Mouse (Mus musculus): ENCODE data around the gene Leap2. TPM values are rescaled to one million over a fixed set of nuclear protein-coding genes. Genes with fewer than 3 reads are reported as not detected.
A peak's percentile ranks its signal among the peaks of the same experiment; 100 is the strongest.

Leap2 gene
- 0.34 and 0.37 TPM in 2 replicates for polyA plus RNA-seq (2015; fragmentation: Nextera tagmentation; extraction: Ambion mirVana)

GRCm38 (mm10) chr11:53423036-53423435 is at the start of gene Leap2:
TSS of gene Leap2 (minus strand) at chr11:53423170.
- H3K4me1 ChIP-seq (ENCODE audit: insufficient read depth, low read length) = no peaks in the 10 kb centered on the region
- H3K4me3 ChIP-seq (ENCODE audit: low read length) = no peak within 1 kb of the TSS
- no peak within 1 kb of the TSS for H3K9ac ChIP-seq (replicated peaks; ENCODE audit: low read length)
- H3K36me3 ChIP-seq (ENCODE audit: insufficient read depth, low read length) = peaks cover 14% of the 10 kb centered on the region
- no peaks in the 10 kb centered on the region for H3K9me3 ChIP-seq (ENCODE audit: low read length)
- no peak within 1 kb of the TSS for H3K4me2 ChIP-seq (replicated peaks; ENCODE audit: low read depth, low read length)
- WGBS = 83% methylated on average over 4 of the region's 4 CpGs
- H3K27ac ChIP-seq (ENCODE audit: low read length) = no peak within 1 kb of the TSS
- H3K27me3 ChIP-seq (ENCODE audit: insufficient read depth, low read length) = no peaks in the 10 kb centered on the region
- ATAC-seq (ENCODE audit: low FRiP score, low TSS enrichment) = no peak

- no peaks in the 10 kb centered on the region for H3K36me3 ChIP-seq (ENCODE audit: insufficient read depth, low read length)
- no peak overlapping the region for H3K27ac ChIP-seq (ENCODE audit: low read length)
- no peak overlapping the region for H3K9ac ChIP-seq (replicated peaks; ENCODE audit: low read length)
- H3K9me3 ChIP-seq (ENCODE audit: low read length) = no peaks in the 10 kb centered on the region
- 84% methylated on average over 3 of the region's 3 CpGs for WGBS
- ATAC-seq (ENCODE audit: low FRiP score, low TSS enrichment) = no peak
- peaks cover 8% of the 10 kb centered on the region; the same call in 1 of the 2 replicates for H3K4me1 ChIP-seq (ENCODE audit: insufficient read depth, low read length)
- H3K4me2 ChIP-seq (replicated peaks; ENCODE audit: low read depth, low read length) = no peak overlapping the region
- H3K4me3 ChIP-seq (ENCODE audit: low read length) = no peak overlapping the region
- H3K27me3 ChIP-seq (ENCODE audit: insufficient read depth, low read length) = peaks cover 65% of the 10 kb centered on the region
These were observed 49.7 kb upstream of the Leap2 start for GRCm38 (mm10) chr11:53472709-53473108.

GRCm38 (mm10) chr11:53469968-53470695 is 47.2 kb upstream of the Leap2 start, which contains the start of gene Gm9837:
TSS of gene Gm9837 (minus strand) at chr11:53470479.
- H3K36me3 ChIP-seq (ENCODE audit: insufficient read depth, low read length) = no peaks in the 10 kb centered on the region
- H3K4me1 ChIP-seq (ENCODE audit: insufficient read depth, low read length) = peaks cover 16% of the 10 kb centered on the region
- peaks cover 66% of the 10 kb centered on the region for H3K27me3 ChIP-seq (ENCODE audit: insufficient read depth, low read length)
- peak within 1 kb of the TSS; percentile 44 for H3K4me2 ChIP-seq (replicated peaks; ENCODE audit: low read depth, low read length)
- H3K27ac ChIP-seq (ENCODE audit: low read length) = no peak within 1 kb of the TSS
- peak within 1 kb of the TSS; percentile 27; the same call in 1 of the 2 replicates for H3K9ac ChIP-seq (replicated peaks; ENCODE audit: low read length)
- 5% methylated on average over 29 of the region's 29 CpGs for WGBS
- peak; percentile 86; the same call in 1 of the 2 replicates for ATAC-seq (ENCODE audit: low FRiP score, low TSS enrichment)
- peak within 1 kb of the TSS; percentile 20 for H3K4me3 ChIP-seq (ENCODE audit: low read length)
- no peaks in the 10 kb centered on the region for H3K9me3 ChIP-seq (ENCODE audit: low read length)

- H3K4me2 ChIP-seq (replicated peaks; ENCODE audit: low read depth, low read length) = peak overlapping the region; percentile 44
- no peak overlapping the region for H3K27ac ChIP-seq (ENCODE audit: low read length)
- H3K4me3 ChIP-seq (ENCODE audit: low read length) = peak overlapping the region; percentile 20; the same call in 1 of the 2 replicates
- no peaks in the 10 kb centered on the region for H3K36me3 ChIP-seq (ENCODE audit: insufficient read depth, low read length)
- H3K9ac ChIP-seq (replicated peaks; ENCODE audit: low read length) = peak overlapping the region; percentile 27; the same call in 1 of the 2 replicates
- WGBS = 45% methylated on average over 16 of the region's 16 CpGs
- H3K27me3 ChIP-seq (ENCODE audit: insufficient read depth, low read length) = peaks cover 66% of the 10 kb centered on the region
- no peak for ATAC-seq (ENCODE audit: low FRiP score, low TSS enrichment)
- H3K9me3 ChIP-seq (ENCODE audit: low read length) = no peaks in the 10 kb centered on the region
- H3K4me1 ChIP-seq (ENCODE audit: insufficient read depth, low read length) = peaks cover 16% of the 10 kb centered on the region
These were observed 46.5 kb upstream of the Leap2 start for GRCm38 (mm10) chr11:53469294-53469967.

- peak overlapping the region; percentile 67 for H3K4me2 ChIP-seq (replicated peaks; ENCODE audit: low read depth, low read length)
- H3K4me1 ChIP-seq (ENCODE audit: insufficient read depth, low read length) = peaks cover 37% of the 10 kb centered on the region
- WGBS = 7% methylated on average over 40 of the region's 40 CpGs
- no peak overlapping the region for H3K27ac ChIP-seq (ENCODE audit: low read length)
- peaks cover 73% of the 10 kb centered on the region for H3K27me3 ChIP-seq (ENCODE audit: insufficient read depth, low read length)
- peak overlapping the region; percentile 64 for H3K9ac ChIP-seq (replicated peaks; ENCODE audit: low read length)
- peak; percentile 26; the same call in 1 of the 2 replicates for ATAC-seq (ENCODE audit: low FRiP score, low TSS enrichment)
- H3K4me3 ChIP-seq (ENCODE audit: low read length) = peak overlapping the region; percentile 46
- no peaks in the 10 kb centered on the region for H3K36me3 ChIP-seq (ENCODE audit: insufficient read depth, low read length)
- no peaks in the 10 kb centered on the region for H3K9me3 ChIP-seq (ENCODE audit: low read length)
These were observed 43.4 kb upstream of the Leap2 start for GRCm38 (mm10) chr11:53466231-53466971.

DNA sequence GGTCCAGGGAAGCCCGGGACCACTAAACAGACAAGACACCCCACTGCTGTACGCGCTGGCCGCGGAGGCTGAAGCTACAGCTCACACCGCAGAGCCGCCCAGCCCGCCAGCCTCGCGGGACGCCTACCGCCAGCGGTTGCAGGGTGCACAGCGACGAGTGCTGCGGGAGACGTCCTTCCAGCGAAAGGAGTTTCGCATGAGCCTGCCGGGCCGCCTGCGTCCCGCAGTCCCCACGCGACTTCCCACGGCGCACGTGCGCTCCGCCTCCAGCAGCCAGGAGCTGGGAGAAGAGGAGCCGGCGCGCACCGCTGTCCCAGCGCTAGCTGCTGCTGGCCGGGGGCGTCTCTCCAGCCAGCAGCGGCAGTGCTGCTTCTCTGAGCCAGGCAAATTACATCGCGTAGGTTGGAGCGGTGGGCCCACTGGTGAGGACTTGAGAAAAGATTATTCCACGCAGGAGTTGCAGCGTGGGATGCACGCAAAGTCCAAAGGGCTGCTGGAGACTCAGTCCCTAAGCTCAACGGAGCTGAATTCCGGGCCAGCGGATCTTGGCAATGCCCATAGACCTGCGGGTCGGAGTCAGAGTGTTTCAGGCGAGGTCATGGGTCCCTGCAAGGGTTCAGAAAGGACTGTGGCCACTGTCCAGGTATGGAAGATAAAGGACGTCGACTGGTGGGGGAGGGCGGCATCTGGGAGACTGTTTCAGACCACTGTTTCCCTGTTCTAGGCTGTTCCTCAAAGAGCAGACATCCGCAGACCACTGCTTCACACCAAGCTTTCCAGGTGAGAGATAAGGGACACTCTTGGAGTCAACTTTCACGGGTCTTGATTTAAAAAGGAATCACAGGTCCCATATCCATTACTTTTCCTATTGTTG is 40.8 kb upstream of the Leap2 start:
- H3K9ac ChIP-seq (replicated peaks; ENCODE audit: low read length) = peak overlapping the region; percentile 53
- H3K4me3 ChIP-seq (ENCODE audit: low read length) = peak overlapping the region; percentile 47
- peak overlapping the region; percentile 64 for H3K4me2 ChIP-seq (replicated peaks; ENCODE audit: low read depth, low read length)
- H3K4me1 ChIP-seq (ENCODE audit: insufficient read depth, low read length) = peaks cover 30% of the 10 kb centered on the region
- H3K9me3 ChIP-seq (ENCODE audit: low read length) = no peaks in the 10 kb centered on the region
- no peak overlapping the region for H3K27ac ChIP-seq (ENCODE audit: low read length)
- no peak; the same call in 1 of the 2 replicates for ATAC-seq (ENCODE audit: low FRiP score, low TSS enrichment)
- no peaks in the 10 kb centered on the region for H3K36me3 ChIP-seq (ENCODE audit: insufficient read depth, low read length)
- H3K27me3 ChIP-seq (ENCODE audit: insufficient read depth, low read length) = peaks cover 54% of the 10 kb centered on the region
- WGBS = 6% methylated on average over 53 of the region's 55 CpGs

GRCm38 (mm10) chr11:53461727-53462126 is 38.8 kb upstream of the Leap2 start:
- Histone ChIP-seq H3K4me3 (ENCODE audit: low read length) (no peak overlapping the region), H3K27me3 (ENCODE audit: insufficient read depth, low read length) (peaks cover 52% of the 10 kb centered on the region), H3K4me1 (ENCODE audit: insufficient read depth, low read length) (peaks cover 34% of the 10 kb centered on the region), H3K4me2 (replicated peaks; ENCODE audit: low read depth, low read length) (no peak overlapping the region), H3K36me3 (ENCODE audit: insufficient read depth, low read length) (no peaks in the 10 kb centered on the region), H3K27ac (ENCODE audit: low read length) (no peak overlapping the region), H3K9me3 (ENCODE audit: low read length) (no peaks in the 10 kb centered on the region), H3K9ac (replicated peaks; ENCODE audit: low read length) (no peak overlapping the region)
- 17% methylated on average over 5 of the region's 5 CpGs for WGBS
- no peak for ATAC-seq (ENCODE audit: low FRiP score, low TSS enrichment)

- WGBS = 83% methylated on average over 3 of the region's 3 CpGs
- Histone ChIP-seq H3K4me2 (replicated peaks; ENCODE audit: low read depth, low read length) (no peak overlapping the region), H3K9me3 (ENCODE audit: low read length) (no peaks in the 10 kb centered on the region), H3K36me3 (ENCODE audit: insufficient read depth, low read length) (no peaks in the 10 kb centered on the region), H3K27me3 (ENCODE audit: insufficient read depth, low read length) (peaks cover 37% of the 10 kb centered on the region), H3K27ac (ENCODE audit: low read length) (no peak overlapping the region), H3K4me3 (ENCODE audit: low read length) (no peak overlapping the region), H3K9ac (replicated peaks; ENCODE audit: low read length) (no peak overlapping the region), H3K4me1 (ENCODE audit: insufficient read depth, low read length) (peaks cover 28% of the 10 kb centered on the region)
- ATAC-seq (ENCODE audit: low FRiP score, low TSS enrichment) = no peak
These were observed 37.2 kb upstream of the Leap2 start for GRCm38 (mm10) chr11:53460192-53460591.

DNA sequence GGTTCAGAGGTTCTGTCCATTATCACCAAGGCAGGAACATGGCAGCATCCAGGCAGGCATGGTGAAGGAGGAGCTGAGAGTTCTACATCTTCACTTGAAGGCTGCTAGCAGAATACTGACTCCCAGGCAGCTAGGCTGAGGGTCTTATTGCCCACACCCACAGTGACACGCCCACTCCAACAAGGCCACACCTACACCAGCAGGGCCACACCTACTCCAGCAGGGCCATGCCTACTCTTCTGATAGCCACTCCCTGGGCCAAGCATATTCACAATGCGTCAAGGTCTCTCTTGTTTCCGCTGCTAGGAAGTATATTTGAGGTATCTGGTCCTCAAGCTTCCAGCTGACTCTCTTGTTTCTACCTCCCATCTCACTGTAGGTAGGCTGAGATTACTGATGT is 36.0 kb upstream of the Leap2 start:
- Histone ChIP-seq H3K27me3 (ENCODE audit: insufficient read depth, low read length) (peaks cover 27% of the 10 kb centered on the region), H3K36me3 (ENCODE audit: insufficient read depth, low read length) (no peaks in the 10 kb centered on the region), H3K4me3 (ENCODE audit: low read length) (no peak overlapping the region), H3K4me2 (replicated peaks; ENCODE audit: low read depth, low read length) (no peak overlapping the region), H3K27ac (ENCODE audit: low read length) (no peak overlapping the region), H3K9ac (replicated peaks; ENCODE audit: low read length) (no peak overlapping the region), H3K9me3 (ENCODE audit: low read length) (no peaks in the 10 kb centered on the region), H3K4me1 (ENCODE audit: insufficient read depth, low read length) (peaks cover 27% of the 10 kb centered on the region)
- no peak for ATAC-seq (ENCODE audit: low FRiP score, low TSS enrichment)
- 60% methylated on average over 3 of the region's 3 CpGs for WGBS
